ENCODE assay signal across 11 mouse cellular contexts in genomic region chr1:63763881-63764386, GRCm38 (mm10). TPM values are rescaled to one million over a fixed set of nuclear protein-coding genes. Genes with fewer than 3 reads are reported as not detected.
DNase-seq lines count a peak whose midpoint lies in the region; ATAC-seq and TF ChIP-seq lines count a peak whose summit lies in the region.
"Had no signal": no experiment of that assay in that cellular context is flagged by ENCODE, and none has a peak within 500 bp of the region (broad histone marks: within the 10 kb centered on the region; RNA-seq: fewer than 3 reads in every experiment).

No protein-coding gene starts in this region.

- ATAC-seq in neural tube, embryonic 11.5 days (ENCODE audit: insufficient read depth, low FRiP score, low TSS enrichment), result peak; percentile 73
- no peak for ATAC-seq in megakaryocyte-erythroid progenitor cell, adult 5-6 weeks (replicated peaks; ENCODE audit: low FRiP score, low TSS enrichment, poor library complexity, severe bottlenecking)
- ATAC-seq: liver, embryonic 12.5 days had no signal

- H3K4me3 ChIP-seq in neural tube, embryonic 11.5 days (ENCODE audit: low read depth, low read length), result no peak overlapping the region
- H3K4me3 ChIP-seq in gastrocnemius, adult 2 months, result no peak overlapping the region
- H3K4me3 ChIP-seq: liver, embryonic 12.5 days; myocyte had no signal

- H3K27ac ChIP-seq in neural tube, embryonic 11.5 days (ENCODE audit: low read depth, low read length), result peak overlapping the region; percentile 84
- no peak overlapping the region for H3K27ac ChIP-seq in gastrocnemius, adult 2 months
- H3K27ac ChIP-seq: kidney, postnatal 0 days; liver, embryonic 12.5 days had no signal

- 34% methylated on average over 7 of the region's 7 CpGs for WGBS in neural tube, embryonic 11.5 days

- H3K36me3 ChIP-seq in neural tube, embryonic 11.5 days (ENCODE audit: control insufficient read depth, insufficient read depth, low read length), result no peaks in the 10 kb centered on the region
- H3K36me3 ChIP-seq: liver, embryonic 12.5 days had no signal

- H3K4me2 ChIP-seq in neural tube, embryonic 11.5 days (ENCODE audit: low read depth), result no peak overlapping the region
- H3K4me2 ChIP-seq: liver, embryonic 12.5 days had no signal

- intact Hi-C loops in gastrocnemius, adult 2 months (cut with DNase I), result loop anchor here (5.0 kb wide), 1 partner anchor 683 kb away; no protein-coding TSS in a partner anchor

- no peak for TF ChIP-seq CTCF in gastrocnemius, adult 2 months (IDR thresholded peaks at IDR 0.05)

- H3K9me3 ChIP-seq in neural tube, embryonic 11.5 days (ENCODE audit: control insufficient read depth, low read length), result no peaks in the 10 kb centered on the region
- H3K9me3 ChIP-seq: liver, embryonic 12.5 days had no signal

- H3K9ac ChIP-seq in neural tube, embryonic 11.5 days (ENCODE audit: low read length), result no peak overlapping the region
- H3K9ac ChIP-seq: liver, embryonic 12.5 days had no signal

- DNase-seq in cerebellum, postnatal 10 days, result peak; percentile 9 to 11
- no peak for DNase-seq in cerebellum, postnatal 4 days (ENCODE audit: low spot score in 2 of 2)
- peak; percentile 40 for DNase-seq in neural tube, embryonic 11.5 days (ENCODE audit: low spot score)
- no peak for DNase-seq in neural tube, embryonic 10.5 days (ENCODE audit: extremely low spot score, low spot score)
- peak; percentile 21 to 29 for DNase-seq in layer of hippocampus, postnatal 10 days (ENCODE audit: low spot score in 2 of 2)
- DNase-seq in lung, adult 18-20 months, result no peak
- DNase-seq in gastrocnemius, adult 2 months, result no peak

- peaks cover 20% of the 10 kb centered on the region for H3K4me1 ChIP-seq in neural tube, embryonic 11.5 days (ENCODE audit: control insufficient read depth, insufficient read depth, low read length)
- H3K4me1 ChIP-seq: liver, embryonic 12.5 days had no signal

- no peaks in the 10 kb centered on the region for H3K27me3 ChIP-seq in neural tube, embryonic 11.5 days (ENCODE audit: control insufficient read depth, insufficient read depth, low read length)
- H3K27me3 ChIP-seq: liver, embryonic 12.5 days had no signal

RNA-seq across cellular contexts. Expression of gene 4933402D24Rik, which starts 5.1 kb away (rescaled TPM):
- polyA plus RNA-seq in neural tube, embryonic 11.5 days (2014; fragmentation: Nextera tagmentation; extraction: Ambion mirVana), result 0.17 and 0.35 TPM in 2 replicates
- under 1 TPM in 1 of 2 experiments, not detected in 1; 0.21 TPM for total RNA-seq in layer of hippocampus, postnatal 10 days (2021)
- total RNA-seq in megakaryocyte-erythroid progenitor cell, adult 5-6 weeks (2014; fragmentation: Nextera tagmentation), result not detected in 2 replicates
- total RNA-seq in megakaryocyte-erythroid progenitor cell, adult 5-6 weeks (2017), result not detected in 2 replicates
- not detected for total RNA-seq in gastrocnemius, adult 2 months (2021)
- polyA plus RNA-seq: kidney, postnatal 0 days; liver, embryonic 12.5 days had no signal

RNA-seq across cellular contexts. Expression of gene Fastkd2, which starts 33.5 kb away (rescaled TPM):
- polyA plus RNA-seq in neural tube, embryonic 11.5 days (2014; fragmentation: Nextera tagmentation; extraction: Ambion mirVana), result 74.3 and 82.6 TPM in 2 replicates
- total RNA-seq in layer of hippocampus, postnatal 10 days (2021), result 10 to 100 TPM; 19.4 to 23.4 TPM
- 70.4 and 83.7 TPM in 2 replicates for total RNA-seq in megakaryocyte-erythroid progenitor cell, adult 5-6 weeks (2014; fragmentation: Nextera tagmentation)
- total RNA-seq in megakaryocyte-erythroid progenitor cell, adult 5-6 weeks (2017), result 34.9 and 50.2 TPM in 2 replicates
- total RNA-seq in gastrocnemius, adult 2 months (2021), result 10 to 100 TPM; 17.4 to 24.1 TPM

RNA-seq across cellular contexts. Expression of gene Mdh1b, which starts 33.8 kb away (rescaled TPM):
- polyA plus RNA-seq in neural tube, embryonic 11.5 days (2014; fragmentation: Nextera tagmentation; extraction: Ambion mirVana), result 0.23 and 0.31 TPM in 2 replicates
- total RNA-seq in layer of hippocampus, postnatal 10 days (2021), result under 1 TPM; 0.76 to 0.82 TPM
- not detected in 2 replicates for total RNA-seq in megakaryocyte-erythroid progenitor cell, adult 5-6 weeks (2014; fragmentation: Nextera tagmentation)
- total RNA-seq in megakaryocyte-erythroid progenitor cell, adult 5-6 weeks (2017), result not detected in 2 replicates
- not detected for total RNA-seq in gastrocnemius, adult 2 months (2021)

Comparison
In these comparisons a context has a peak if more than half of its experiments do, and no peak if none do; other contexts are left out.
1. DNase-seq: peak in cerebellum, postnatal 10 days (2 of 2), neural tube, embryonic 11.5 days (single experiment) and layer of hippocampus, postnatal 10 days (2 of 2); none in cerebellum, postnatal 4 days (0 of 2), neural tube, embryonic 10.5 days (single experiment), lung, adult 18-20 months (0 of 2) and gastrocnemius, adult 2 months (single experiment).